Mouse (Mus musculus) brain, embryonic 14.5 days (tissue): ENCODE data around the gene Snapc2.

Experiments
- CTCF ChIP-seq: fragments of 200-500 bp; IDR thresholded peaks from 2 replicates; pipeline ENCODE4 v1.5.1; 2012; ENCODE audit warnings: inconsistent platforms, mild to moderate bottlenecking, moderate library complexity, borderline replicate concordance; ENCODE audit not compliant: insufficient read depth, insufficient read length; ENCODE audit errors: extremely low read depth
- POLR2A ChIP-seq: fragments of 200-500 bp; IDR thresholded peaks from 2 replicates; pipeline ENCODE4 v1.6.1; 2012; ENCODE audit warnings: mild to moderate bottlenecking, inconsistent platforms, borderline replicate concordance; ENCODE audit not compliant: poor library complexity, insufficient read depth, insufficient read length, severe bottlenecking; ENCODE audit errors: extremely low read depth

- TF ChIP-seq CTCF, result no peak
- TF ChIP-seq POLR2A, result no peak
These were observed 23.1 kb upstream of the Snapc2 start for GRCm38 (mm10) chr8:4229784-4230183.
